Mouse (Mus musculus): Measurements from ENCODE around the gene Gm5475. TPM values are rescaled to one million over a fixed set of nuclear protein-coding genes. Genes with fewer than 3 reads are reported as not detected.

The Gm5475 gene
- total and polyA plus RNA-seq, 3 experiments, result not detected

- H3K79me2 ChIP-seq (replicated peaks; ENCODE audit: control insufficient read depth, extremely low read depth, insufficient read depth, poor library complexity, severe bottlenecking), result no peaks in the 10 kb centered on the region
- no peak overlapping the region for H3K9ac ChIP-seq (ENCODE audit: insufficient read depth, low read depth)
- no peak overlapping the region for H3K4me3 ChIP-seq (replicated peaks in 1 of 3; ENCODE audit: low read depth in 2 of 3, low read length in 2 of 3, poor library complexity in 1 of 3)
- peaks cover 37% of the 10 kb centered on the region for H3K27me3 ChIP-seq (replicated peaks)
- DNase-seq (ENCODE audit: extremely low read depth), result no peak
- H3K27ac ChIP-seq (ENCODE audit: insufficient read depth, low read depth), result no peak overlapping the region
- H3K4me1 ChIP-seq (ENCODE audit: control insufficient read depth in 1 of 2, insufficient read depth in 2 of 2), result 0 out of 4 replicates have a peak, but pooled peaks cover 0 to 2% of the 10 kb centered on the region in 2 experiments
- H3K4me2 ChIP-seq (ENCODE audit: insufficient read depth, low read depth, poor library complexity, severe bottlenecking), result no peak overlapping the region
- dilution Hi-C loops (cut with MboI; ENCODE audit: extremely low pct_ligation_motif_present, extremely low pct_unique_long_range_greater_than_20kb, low sequenced_read_pairs) (no loop called here), in situ Hi-C loops (cut with MboI; ENCODE audit: low pct_ligation_motif_present, low pct_unique_long_range_greater_than_20kb, low sequenced_read_pairs) (no loop called here)
- no peaks in the 10 kb centered on the region for H3K9me3 ChIP-seq (replicated peaks; ENCODE audit: low read length)
- TF ChIP-seq PAX5 (IDR thresholded peaks at IDR 0.05; ENCODE audit: low read length) (no peak), MYC (IDR thresholded peaks at IDR 0.05; ENCODE audit: low read depth, low read length) (no peak), HCFC1 (IDR thresholded peaks at IDR 0.05; ENCODE audit: low read depth, low read length) (no peak), KAT2A (IDR thresholded peaks at IDR 0.05; ENCODE audit: insufficient replicate concordance, low read length) (no peak), NRF1 (IDR thresholded peaks at IDR 0.05; ENCODE audit: low read depth, low read length) (no peak), E2F4 (IDR thresholded peaks at IDR 0.05; ENCODE audit: insufficient replicate concordance, low read depth, low read length) (no peak), JUND (conservative IDR thresholded peaks at IDR 0.05; ENCODE audit: low read depth, low read length) (no peak), POLR2AphosphoS2 (IDR thresholded peaks at IDR 0.05; ENCODE audit: low read depth, low read length) (no peak), SIN3A (IDR thresholded peaks at IDR 0.05; ENCODE audit: low read length) (no peak), MAZ (IDR thresholded peaks at IDR 0.05; ENCODE audit: low read depth, low read length) (no peak), ZNF384 (IDR thresholded peaks at IDR 0.05; ENCODE audit: low read depth, low read length) (no peak)
- no peaks in the 10 kb centered on the region for H3K36me3 ChIP-seq (replicated peaks in 1 of 2; ENCODE audit: control insufficient read depth in 1 of 2, insufficient read depth in 1 of 2, low read length in 1 of 2)
These were observed 14.2 kb downstream of the Gm5475 start for GRCm38 (mm10) chr15:100436112-100436511.

GRCm38 (mm10) chr15:100436518-100436917, 14.6 kb downstream of the Gm5475 start:
- Histone ChIP-seq H3K9me3 (replicated peaks; ENCODE audit: low read length) (no peaks in the 10 kb centered on the region), H3K27ac (ENCODE audit: insufficient read depth, low read depth) (no peak overlapping the region), H3K9ac (ENCODE audit: insufficient read depth, low read depth) (no peak overlapping the region), H3K4me2 (ENCODE audit: insufficient read depth, low read depth, poor library complexity, severe bottlenecking) (no peak overlapping the region), H3K4me3 (replicated peaks in 1 of 3; ENCODE audit: low read depth in 2 of 3, low read length in 2 of 3, poor library complexity in 1 of 3) (no peak overlapping the region), H3K27me3 (replicated peaks) (peaks cover 36% of the 10 kb centered on the region), H3K4me1 (ENCODE audit: control insufficient read depth in 1 of 2, insufficient read depth in 2 of 2) (0 out of 4 replicates have a peak, but pooled peaks cover 0 to 2% of the 10 kb centered on the region in 2 experiments), H3K79me2 (replicated peaks; ENCODE audit: control insufficient read depth, extremely low read depth, insufficient read depth, poor library complexity, severe bottlenecking) (no peaks in the 10 kb centered on the region), H3K36me3 (replicated peaks in 1 of 2; ENCODE audit: control insufficient read depth in 1 of 2, insufficient read depth in 1 of 2, low read length in 1 of 2) (no peaks in the 10 kb centered on the region)
- in situ Hi-C loops (cut with MboI; ENCODE audit: low pct_ligation_motif_present, low pct_unique_long_range_greater_than_20kb, low sequenced_read_pairs), result no loop called here
- no peak for DNase-seq (ENCODE audit: extremely low read depth)
- TF ChIP-seq MAFK (IDR thresholded peaks at IDR 0.05; ENCODE audit: insufficient replicate concordance, low read length) (no peak), CHD1 (IDR thresholded peaks at IDR 0.05; ENCODE audit: low read depth, low read length) (no peak), SMC3 (IDR thresholded peaks at IDR 0.05; ENCODE audit: low read depth, low read length) (no peak), RAD21 (IDR thresholded peaks at IDR 0.05; ENCODE audit: low read depth, low read length) (no peak), USF1 (IDR thresholded peaks at IDR 0.05; ENCODE audit: low read depth, low read length) (no peak), HCFC1 (IDR thresholded peaks at IDR 0.05; ENCODE audit: low read depth, low read length) (no peak), CHD2 (IDR thresholded peaks at IDR 0.05; ENCODE audit: low read length) (no peak), JUND (conservative IDR thresholded peaks at IDR 0.05; ENCODE audit: low read depth, low read length) (no peak)
- dilution Hi-C loops (cut with MboI; ENCODE audit: extremely low pct_ligation_motif_present, extremely low pct_unique_long_range_greater_than_20kb, low sequenced_read_pairs), result no loop called here
